Mouse (Mus musculus): ENCODE measurements around the gene Vps18.
A peak's percentile ranks its signal among the peaks of the same experiment; 100 is the strongest.

Vps18 gene

DNA sequence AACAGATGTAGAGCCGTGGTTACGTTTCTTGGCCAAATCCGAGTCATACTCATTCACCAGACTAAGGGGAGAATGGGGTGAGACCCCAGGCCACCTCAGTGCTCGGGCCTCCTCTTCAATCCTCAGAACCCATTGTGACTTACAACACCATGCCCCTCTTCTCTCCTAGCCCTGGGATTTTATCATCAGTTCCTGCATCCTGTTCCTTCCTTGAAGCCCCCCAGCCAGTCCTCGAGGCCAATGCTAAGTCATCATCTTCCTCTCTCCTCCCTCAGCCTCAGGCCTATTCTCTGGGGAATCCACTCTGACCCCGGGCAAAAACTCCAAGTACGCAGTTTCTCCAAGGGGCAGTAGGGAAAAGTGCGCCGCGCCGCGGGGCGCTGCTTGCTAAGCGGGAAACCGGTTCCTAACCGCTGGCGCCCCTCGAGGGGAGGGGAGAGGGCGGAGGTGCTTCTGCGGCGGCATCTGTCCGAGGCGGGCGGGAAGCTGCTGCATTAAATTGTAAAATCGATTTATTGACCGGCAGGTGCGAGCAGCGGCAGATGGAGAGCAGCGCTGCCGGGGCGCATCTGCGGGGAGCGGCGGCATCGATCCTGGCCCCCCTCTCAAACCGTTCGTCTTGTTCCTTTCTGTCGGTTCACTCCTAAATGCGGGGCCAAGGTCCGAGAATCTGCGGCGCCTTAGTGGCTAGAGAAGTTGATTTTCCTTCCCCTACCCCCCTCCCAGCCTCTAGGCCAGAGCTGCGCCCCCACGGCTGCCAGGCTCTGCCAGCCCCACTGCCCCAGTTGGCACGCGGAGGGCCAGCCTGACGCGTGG is 33.4 kb downstream of the Vps18 start:
- DNase-seq (ENCODE audit: low spot score), result no peak

GRCm38 (mm10) chr2:119322587-119323300 is 34.2 kb downstream of the Vps18 start:
- DNase-seq (ENCODE audit: low spot score), result no peak

- DNase-seq (ENCODE audit: low spot score), result no peak
These were observed 35.5 kb downstream of the Vps18 start for GRCm38 (mm10) chr2:119323866-119324575.

DNA sequence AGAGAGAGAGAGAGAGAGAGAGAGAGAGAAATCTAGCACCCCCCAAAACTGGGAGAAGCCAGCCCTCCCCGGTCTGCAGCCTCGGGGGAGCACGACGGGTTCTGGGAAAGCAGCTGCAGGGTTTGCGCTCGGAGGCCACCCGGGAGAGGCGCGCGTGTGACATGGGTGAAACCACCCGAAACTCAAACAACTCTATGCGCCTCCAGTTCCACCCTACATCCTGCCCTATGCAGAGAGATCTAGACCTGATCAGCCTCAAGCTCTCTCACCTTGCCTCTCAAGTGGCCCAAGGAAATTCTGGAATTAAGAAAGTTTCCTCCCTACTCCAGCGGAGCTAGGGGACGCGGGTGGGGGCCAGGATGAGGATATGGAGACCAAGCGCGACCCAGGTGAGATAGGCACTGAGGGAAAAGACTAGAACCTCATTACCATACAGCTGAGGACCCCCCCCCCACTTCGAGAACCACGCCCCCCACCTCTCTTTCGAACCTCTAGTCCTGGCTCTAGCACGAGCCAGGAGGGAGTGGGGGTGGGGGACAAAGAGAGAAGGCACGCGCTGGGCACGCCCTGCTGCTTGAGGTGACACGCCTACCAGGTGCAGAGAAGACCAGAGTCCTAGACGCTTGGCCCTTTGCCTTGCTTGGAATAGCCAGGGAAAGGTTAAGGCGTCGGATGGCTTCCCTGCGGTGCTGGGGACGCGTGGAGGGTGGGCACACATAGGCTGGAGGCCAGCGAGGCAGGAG is 36.2 kb downstream of the Vps18 start:
- DNase-seq (ENCODE audit: low spot score), result no peak

- no peak for DNase-seq (ENCODE audit: low spot score)
These were observed 37.1 kb downstream of the Vps18 start, which contains the start of gene Dll4 for GRCm38 (mm10) chr2:119325568-119326143. Gene Dll4, plus strand, starts transcription at chr2:119325784.

- no peak for DNase-seq (ENCODE audit: low spot score)
These were observed 37.9 kb downstream of the Vps18 start for GRCm38 (mm10) chr2:119326161-119327101.

DNA sequence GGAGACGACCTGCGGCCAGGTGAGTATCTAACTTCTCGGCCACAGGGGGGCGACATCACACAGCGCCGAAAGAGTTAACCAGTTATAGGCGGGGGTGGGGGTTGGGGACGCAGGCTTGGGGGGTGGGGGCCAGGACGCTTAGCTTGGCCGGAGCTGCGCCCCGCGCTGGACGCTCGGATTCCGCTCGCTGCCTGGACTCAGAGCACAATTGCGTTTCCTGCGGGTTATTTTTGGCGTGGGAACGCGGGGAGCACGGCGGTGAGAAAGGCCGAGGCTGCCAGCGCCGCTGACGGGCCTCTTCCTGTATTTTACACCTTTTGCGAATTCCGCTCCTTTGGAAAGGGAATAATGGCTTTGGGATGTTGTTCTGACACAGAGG is 38.6 kb downstream of the Vps18 start:
- DNase-seq (ENCODE audit: low spot score), result no peak

DNA sequence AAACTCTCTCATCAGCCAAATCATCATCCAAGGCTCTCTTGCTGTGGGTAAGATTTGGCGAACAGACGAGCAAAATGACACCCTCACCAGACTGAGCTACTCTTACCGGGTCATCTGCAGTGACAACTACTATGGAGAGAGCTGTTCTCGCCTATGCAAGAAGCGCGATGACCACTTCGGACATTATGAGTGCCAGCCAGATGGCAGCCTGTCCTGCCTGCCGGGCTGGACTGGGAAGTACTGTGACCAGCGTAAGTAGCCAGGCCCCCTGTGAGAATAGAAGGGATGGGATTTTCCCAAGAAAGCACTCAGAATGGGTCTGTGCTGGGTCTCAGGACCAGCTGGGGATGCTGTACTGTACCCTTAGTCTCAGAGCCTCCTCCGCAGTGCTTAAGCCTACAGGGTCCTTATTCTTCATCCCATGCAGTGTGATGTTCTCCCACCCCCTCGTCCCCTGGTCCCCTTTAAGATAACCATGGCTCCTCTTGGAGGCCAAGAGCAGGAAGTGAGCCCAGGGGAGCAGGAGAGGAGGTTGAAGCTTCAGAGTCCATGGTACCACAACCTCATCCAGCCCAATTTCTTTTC is 39.5 kb downstream of the Vps18 start:
- no peak for DNase-seq (ENCODE audit: low spot score)

GRCm38 (mm10) chr2:119328546-119328945 is 40.0 kb downstream of the Vps18 start:
- DNase-seq (ENCODE audit: low spot score), result no peak

DNA sequence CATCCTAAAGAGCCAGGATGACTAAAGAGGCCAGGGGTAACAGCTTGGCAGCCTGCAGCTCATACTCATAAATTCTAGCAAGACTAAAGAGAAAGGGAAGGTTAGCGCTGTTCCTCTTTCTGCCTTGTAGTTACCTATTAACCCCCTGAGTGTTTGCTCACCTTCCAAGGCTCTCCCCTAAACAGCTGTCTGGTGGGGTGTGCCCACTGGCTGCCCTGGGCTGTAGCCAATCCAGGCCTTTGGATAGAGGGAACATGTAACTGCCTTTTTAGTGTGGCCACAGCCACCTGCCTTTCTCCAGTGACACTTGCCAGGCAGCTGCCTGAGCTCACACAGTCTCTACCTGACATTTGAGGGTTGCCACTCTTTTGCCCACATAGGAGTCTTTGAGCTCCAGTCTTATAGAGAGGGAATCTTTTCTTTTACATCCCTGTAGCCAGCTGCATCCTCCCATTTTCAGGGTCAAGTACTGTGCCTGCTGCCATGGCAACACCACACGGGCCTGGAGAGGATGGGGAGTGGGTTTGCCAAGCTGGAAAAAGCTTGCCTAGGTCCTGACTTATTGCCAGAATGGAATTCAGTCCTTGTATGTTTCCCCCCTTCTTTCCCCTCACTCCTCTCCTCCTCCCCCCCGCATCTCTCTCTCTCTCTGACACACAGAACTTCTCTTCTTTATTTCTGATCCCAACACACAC is 40.7 kb downstream of the Vps18 start:
- no peak for DNase-seq (ENCODE audit: low spot score)

GRCm38 (mm10) chr2:119330795-119331194 is 42.3 kb downstream of the Vps18 start:
- no peak for DNase-seq (ENCODE audit: low spot score)

DNA sequence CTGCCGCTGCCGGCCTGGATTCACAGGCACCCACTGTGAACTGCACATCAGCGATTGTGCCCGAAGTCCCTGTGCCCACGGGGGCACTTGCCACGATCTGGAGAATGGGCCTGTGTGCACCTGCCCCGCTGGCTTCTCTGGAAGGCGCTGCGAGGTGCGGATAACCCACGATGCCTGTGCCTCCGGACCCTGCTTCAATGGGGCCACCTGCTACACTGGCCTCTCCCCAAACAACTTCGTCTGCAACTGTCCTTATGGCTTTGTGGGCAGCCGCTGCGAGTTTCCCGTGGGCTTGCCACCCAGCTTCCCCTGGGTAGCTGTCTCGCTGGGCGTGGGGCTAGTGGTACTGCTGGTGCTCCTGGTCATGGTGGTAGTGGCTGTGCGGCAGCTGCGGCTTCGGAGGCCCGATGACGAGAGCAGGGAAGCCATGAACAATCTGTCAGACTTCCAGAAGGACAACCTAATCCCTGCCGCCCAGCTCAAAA is 43.7 kb downstream of the Vps18 start:
- DNase-seq (ENCODE audit: low spot score), result no peak

GRCm38 (mm10) chr2:119334135-119334534 is 45.6 kb downstream of the Vps18 start:
- no peak for DNase-seq (ENCODE audit: low spot score)

DNA sequence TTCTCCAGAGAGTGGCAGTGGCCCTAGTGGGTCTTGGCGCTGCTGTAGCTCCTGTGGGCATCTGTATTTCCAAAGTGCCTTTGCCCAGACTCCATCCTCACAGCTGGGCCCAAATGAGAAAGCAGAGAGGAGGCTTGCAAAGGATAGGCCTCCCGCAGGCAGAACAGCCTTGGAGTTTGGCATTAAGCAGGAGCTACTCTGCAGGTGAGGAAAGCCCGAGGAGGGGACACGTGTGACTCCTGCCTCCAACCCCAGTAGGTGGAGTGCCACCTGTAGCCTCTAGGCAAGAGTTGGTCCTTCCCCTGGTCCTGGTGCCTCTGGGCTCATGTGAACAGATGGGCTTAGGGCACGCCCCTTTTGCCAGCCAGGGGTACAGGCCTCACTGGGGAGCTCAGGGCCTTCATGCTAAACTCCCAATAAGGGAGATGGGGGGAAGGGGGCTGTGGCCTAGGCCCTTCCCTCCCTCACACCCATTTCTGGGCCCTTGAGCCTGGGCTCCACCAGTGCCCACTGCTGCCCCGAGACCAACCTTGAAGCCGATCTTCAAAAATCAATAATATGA is 46.5 kb downstream of the Vps18 start:
- no peak for DNase-seq (ENCODE audit: low spot score)

GRCm38 (mm10) chr2:119335535-119335934 is 47.0 kb downstream of the Vps18 start:
- no peak for DNase-seq (ENCODE audit: low spot score)

DNA sequence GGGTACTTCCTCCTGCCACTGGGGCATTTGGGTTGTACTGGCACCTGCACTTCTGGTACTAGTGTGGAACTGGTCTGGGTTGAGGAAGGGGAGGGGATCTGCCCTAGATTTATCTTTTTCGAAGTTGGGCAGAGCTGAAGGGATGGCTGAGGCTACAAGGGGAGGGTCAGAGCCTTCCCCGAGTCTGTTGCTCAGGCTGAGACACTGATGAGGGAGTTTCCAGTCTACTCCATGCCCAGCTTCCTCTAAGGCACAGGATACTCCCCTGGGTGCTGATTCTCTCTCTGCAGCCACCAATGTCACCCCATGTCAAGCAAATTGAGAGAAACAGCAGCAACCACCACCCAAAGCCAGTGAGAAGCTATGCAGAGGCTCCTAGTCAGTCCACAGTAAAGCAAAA is 47.5 kb downstream of the Vps18 start:
- no peak for DNase-seq (ENCODE audit: low spot score)

DNA sequence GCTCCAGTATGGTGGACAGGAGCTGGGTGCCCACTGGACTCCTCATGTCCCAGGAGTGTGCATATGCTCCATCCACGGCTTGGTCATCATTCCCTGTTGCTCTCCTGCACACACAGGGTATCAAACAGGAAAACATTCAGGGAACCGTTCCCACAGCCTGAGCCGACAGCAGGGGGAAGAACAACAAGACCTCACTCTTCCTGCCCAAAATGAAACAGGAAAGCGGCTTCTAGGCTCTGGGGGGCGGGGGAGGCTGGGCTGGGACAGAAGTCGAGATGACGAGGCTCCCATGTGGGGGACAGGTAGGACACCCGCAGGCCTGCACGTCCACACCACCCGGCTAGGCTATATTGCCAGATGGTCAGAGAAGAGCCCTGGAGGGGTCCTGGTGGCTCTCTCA is 47.9 kb downstream of the Vps18 start:
- no peak for DNase-seq (ENCODE audit: low spot score)

- peak; percentile 84 for DNase-seq (ENCODE audit: low spot score)
These were observed 49.1 kb downstream of the Vps18 start for GRCm38 (mm10) chr2:119337425-119338265.

All from adipocyte (in vitro differentiated cells).